Mouse (Mus musculus) heart, embryonic 11.5 days (tissue): ENCODE results near the gene Gm2016. TPM values are rescaled to one million over a fixed set of nuclear protein-coding genes. Genes with fewer than 3 reads are reported as not detected.
"Not testable (repeated sequence)": the region's sequence is repeated elsewhere in the genome, so short reads cannot be mapped to it uniquely, and the experiment has no call there.

Experiments used
- ATAC-seq: fragments of 200-750 bp; cut with Nextera tagmentation; replicated peaks from 2 replicates; pipeline ENCODE4 v1.8.0; 2017; ENCODE audit warnings: moderate library complexity; ENCODE audit not compliant: insufficient number of reproducible peaks, low FRiP score, low TSS enrichment
- H3K27ac ChIP-seq: fragments of 300-500 bp; sonication (generic); 2 replicates; pipeline ENCODE4 v1.5.1; 2014; ENCODE audit warnings: mild to moderate bottlenecking, low read depth, low read length
- H3K27me3 ChIP-seq: fragments of 300-500 bp; sonication (generic); 2 replicates; pipeline ENCODE4 v1.6.1; 2014; ENCODE audit warnings: mild to moderate bottlenecking, low read length, mixed read lengths; ENCODE audit not compliant: control insufficient read depth, insufficient read depth
- H3K36me3 ChIP-seq: fragments of 300-500 bp; sonication (generic); 2 replicates; pipeline ENCODE4 v1.6.1; 2014; ENCODE audit warnings: mild to moderate bottlenecking, low read length, moderate library complexity, mixed read lengths; ENCODE audit not compliant: control insufficient read depth, insufficient read depth
- H3K4me1 ChIP-seq: fragments of 300-500 bp; sonication (generic); 2 replicates; pipeline ENCODE4 v1.6.1; 2014; ENCODE audit warnings: low read length; ENCODE audit not compliant: control insufficient read depth, insufficient read depth
- H3K4me2 ChIP-seq: fragments of 300-500 bp; sonication (generic); 2 replicates; pipeline ENCODE4 v1.6.1; 2014; ENCODE audit warnings: mild to moderate bottlenecking, moderate library complexity
- H3K4me3 ChIP-seq: fragments of 300-500 bp; sonication (generic); 2 replicates; pipeline ENCODE4 v1.5.1; 2014; ENCODE audit warnings: low read depth, low read length
- H3K9ac ChIP-seq: fragments of 300-500 bp; sonication (generic); 2 replicates; pipeline ENCODE4 v1.6.1; 2014; ENCODE audit warnings: mild to moderate bottlenecking, low read depth, low read length, moderate library complexity
- H3K9me3 ChIP-seq: fragments of 300-500 bp; sonication (generic); replicated peaks from 2 replicates; pipeline ENCODE4 v1.6.1; 2016; ENCODE audit warnings: low read length; ENCODE audit not compliant: control insufficient read depth
- WGBS: fragments of 180-500 bp; shearing (Covaris S2); extraction: QIAGEN DNeasy Blood & Tissue Kit; methylation state at CpG from one replicate; pipeline ENCODE4 v1.1.7; 2014; ENCODE audit not compliant: insufficient replicate concordance; 5-methylcytosine and 5-hydroxymethylcytosine counted together
- polyA plus RNA-seq: library from polyadenylated mRNA; unstranded; fragments of >200 nt; fragmentation: Nextera tagmentation; extraction: Ambion mirVana; gene quantifications from 2 replicates; pipeline ENCODE4 v1.2.1, GENCODE M21; 2014

Gene Gm2016
- polyA plus RNA-seq: not detected in 2 replicates

- not testable (repeated sequence) for H3K4me2 ChIP-seq, H3K27ac ChIP-seq, H3K4me1 ChIP-seq, H3K27me3 ChIP-seq, ATAC-seq, H3K4me3 ChIP-seq, H3K9me3 ChIP-seq, H3K36me3 ChIP-seq, H3K9ac ChIP-seq
- 73% methylated on average over 5 of the region's 5 CpGs for WGBS
Measured at GRCm38 (mm10) chr12:87873772-87874171, at the start of gene Gm2016. Gm2016 (plus strand) TSS chr12:87874072.

GRCm38 (mm10) chr12:87842239-87842638 lies 31.6 kb upstream of the Gm2016 start, which contains the start of gene Gm2001:
Gm2001 (minus strand) TSS chr12:87842339.
- not testable (repeated sequence) for H3K9ac ChIP-seq, H3K27me3 ChIP-seq, ATAC-seq, H3K4me1 ChIP-seq, H3K27ac ChIP-seq, H3K36me3 ChIP-seq, H3K4me2 ChIP-seq, H3K4me3 ChIP-seq, H3K9me3 ChIP-seq
- WGBS: 54% methylated on average over 1 of the region's 2 CpGs

GRCm38 (mm10) chr12:87850657-87851056 lies 23.2 kb upstream of the Gm2016 start:
- H3K4me1 ChIP-seq: not testable (repeated sequence)

GRCm38 (mm10) chr12:87856067-87856466 lies 17.8 kb upstream of the Gm2016 start:
- not testable (repeated sequence) for H3K36me3 ChIP-seq, H3K4me1 ChIP-seq, ATAC-seq, H3K27me3 ChIP-seq, H3K4me3 ChIP-seq, H3K27ac ChIP-seq, H3K9ac ChIP-seq, H3K9me3 ChIP-seq, H3K4me2 ChIP-seq
- 86% methylated on average over 1 of the region's 1 CpGs for WGBS

More at GRCm38 (mm10) chr12:87850657-87851056, 23.2 kb upstream of the Gm2016 start:
- H3K4me3 ChIP-seq, H3K4me2 ChIP-seq, H3K9ac ChIP-seq, H3K27me3 ChIP-seq, H3K27ac ChIP-seq, ATAC-seq, H3K36me3 ChIP-seq, H3K9me3 ChIP-seq: not testable (repeated sequence)
- WGBS: no CpG with 5 or more reads among the region's 2 CpGs

- not testable (repeated sequence) for H3K27ac ChIP-seq, H3K4me1 ChIP-seq, H3K4me3 ChIP-seq, H3K9me3 ChIP-seq, H3K27me3 ChIP-seq, H3K9ac ChIP-seq, H3K36me3 ChIP-seq, H3K4me2 ChIP-seq
- ATAC-seq: peak; percentile 8; the same call in 1 of the 2 replicates
- 77% methylated on average over 23 of the region's 23 CpGs for WGBS
Measured at GRCm38 (mm10) chr12:87861740-87862692, 11.9 kb upstream of the Gm2016 start.

GRCm38 (mm10) chr12:87863638-87864037 lies 10.2 kb upstream of the Gm2016 start:
- H3K36me3 ChIP-seq, H3K27ac ChIP-seq, H3K4me1 ChIP-seq, H3K9me3 ChIP-seq, ATAC-seq, H3K4me3 ChIP-seq, H3K27me3 ChIP-seq, H3K4me2 ChIP-seq, H3K9ac ChIP-seq: not testable (repeated sequence)
- 87% methylated on average over 9 of the region's 11 CpGs for WGBS

GRCm38 (mm10) chr12:87864048-87864447 lies 9.8 kb upstream of the Gm2016 start:
- not testable (repeated sequence) for H3K27ac ChIP-seq, H3K4me2 ChIP-seq, H3K4me1 ChIP-seq, H3K27me3 ChIP-seq, H3K4me3 ChIP-seq, ATAC-seq, H3K9ac ChIP-seq, H3K9me3 ChIP-seq, H3K36me3 ChIP-seq
- 75% methylated on average over 2 of the region's 2 CpGs for WGBS

GRCm38 (mm10) chr12:87895070-87895469 lies 21.2 kb downstream of the Gm2016 start, which contains the start of gene Gm2022:
Gm2022 (plus strand) TSS chr12:87895370.
- H3K9me3 ChIP-seq, H3K27me3 ChIP-seq, H3K4me3 ChIP-seq, H3K36me3 ChIP-seq, H3K4me2 ChIP-seq, ATAC-seq, H3K4me1 ChIP-seq, H3K9ac ChIP-seq, H3K27ac ChIP-seq: not testable (repeated sequence)
- WGBS: no CpG with 5 or more reads among the region's 1 CpGs
